16 mouse cellular contexts compared by ENCODE assay signal in the genomic region with DNA sequence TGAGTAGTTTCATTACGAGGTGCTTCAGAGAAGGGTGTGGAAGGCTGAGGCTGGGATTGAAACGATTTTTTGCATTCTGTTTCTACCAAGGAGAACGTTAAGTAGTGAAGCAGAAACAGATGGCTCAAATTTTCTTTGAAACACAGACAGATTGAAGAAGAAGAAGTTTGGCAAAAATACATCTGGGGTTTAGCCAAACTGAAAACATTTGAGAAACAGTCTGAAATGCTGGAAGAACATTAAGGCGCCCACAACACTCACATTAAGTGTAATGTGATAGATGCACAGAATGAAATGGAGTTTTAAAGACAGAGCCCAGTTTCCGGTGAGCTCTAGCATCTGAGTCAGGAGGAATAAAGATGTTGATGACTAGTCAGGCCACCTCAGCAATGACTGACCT.
A peak's percentile ranks its signal among the peaks of the same experiment; 100 is the strongest.
DNase-seq lines count a peak whose midpoint lies in the region; ATAC-seq and TF ChIP-seq lines count a peak whose summit lies in the region.
"Had no signal": no experiment of that assay in that cellular context is flagged by ENCODE, and none has a peak within 500 bp of the region (broad histone marks: within the 10 kb centered on the region; RNA-seq: fewer than 3 reads in every experiment).

No protein-coding gene starts in this region.

- H3K4me3 ChIP-seq in forebrain, embryonic 15.5 days, result no peak overlapping the region
- no peak overlapping the region for H3K4me3 ChIP-seq in forebrain, embryonic 11.5 days (ENCODE audit: low read depth, low read length)
- no peak overlapping the region for H3K4me3 ChIP-seq in lung, embryonic 15.5 days
- no peak overlapping the region for H3K4me3 ChIP-seq in forebrain, postnatal 0 days (ENCODE audit: low read depth, low read length)
- no peak overlapping the region for H3K4me3 ChIP-seq in hindbrain, embryonic 10.5 days
- H3K4me3 ChIP-seq: liver, embryonic 15.5 days; midbrain, embryonic 12.5 days had no signal

- no peaks in the 10 kb centered on the region for H3K36me3 ChIP-seq in forebrain, embryonic 15.5 days
- H3K36me3 ChIP-seq in forebrain, embryonic 11.5 days (ENCODE audit: control insufficient read depth, insufficient read depth, low read length), result no peaks in the 10 kb centered on the region
- no peaks in the 10 kb centered on the region for H3K36me3 ChIP-seq in lung, embryonic 15.5 days
- H3K36me3 ChIP-seq in forebrain, postnatal 0 days (ENCODE audit: insufficient read depth), result no peaks in the 10 kb centered on the region
- H3K36me3 ChIP-seq in hindbrain, embryonic 10.5 days, result no peaks in the 10 kb centered on the region
- H3K36me3 ChIP-seq: liver, embryonic 15.5 days; midbrain, embryonic 12.5 days had no signal

- no peak overlapping the region for H3K4me2 ChIP-seq in forebrain, embryonic 15.5 days (replicated peaks)
- H3K4me2 ChIP-seq in forebrain, embryonic 11.5 days (ENCODE audit: low read depth, low read length, severe bottlenecking), result no peak overlapping the region
- no peak overlapping the region for H3K4me2 ChIP-seq in lung, embryonic 15.5 days
- no peak overlapping the region for H3K4me2 ChIP-seq in forebrain, postnatal 0 days (ENCODE audit: low read depth)
- H3K4me2 ChIP-seq: liver, embryonic 15.5 days; midbrain, embryonic 12.5 days had no signal

- 66% methylated on average over 5 of the region's 5 CpGs for WGBS in forebrain, embryonic 15.5 days
- WGBS in forebrain, embryonic 11.5 days, result 81% methylated on average over 5 of the region's 5 CpGs
- 31% methylated on average over 5 of the region's 5 CpGs for WGBS in lung, embryonic 15.5 days
- whole genome bisulfite sequencing in forebrain, postnatal 0 days, result 56% methylated on average over 5 of the region's 5 CpGs
- WGBS in hindbrain, embryonic 10.5 days, result 79% methylated on average over 5 of the region's 5 CpGs

- TF ChIP-seq CTCF in forebrain, postnatal 0 days (IDR thresholded peaks at IDR 0.05; ENCODE audit: low read depth), result no peak

- no peak overlapping the region for H3K9ac ChIP-seq in forebrain, embryonic 15.5 days (replicated peaks)
- H3K9ac ChIP-seq in forebrain, embryonic 11.5 days (ENCODE audit: low read length), result no peak overlapping the region
- H3K9ac ChIP-seq in lung, embryonic 15.5 days, result no peak overlapping the region
- H3K9ac ChIP-seq in forebrain, postnatal 0 days, result no peak overlapping the region
- H3K9ac ChIP-seq: liver, embryonic 15.5 days; midbrain, embryonic 12.5 days had no signal

- no peak for DNase-seq in forebrain, embryonic 11.5 days (ENCODE audit: low spot score)
- no peak for DNase-seq in lung, adult 18-20 months
- peak; percentile 85 for DNase-seq in forebrain, postnatal 0 days
- DNase-seq in lung, postnatal 25 days (ENCODE audit: low spot score), result peak; percentile 16
- DNase-seq in kidney, adult 18-20 months, result no peak
- no peak for DNase-seq in hindbrain, embryonic 10.5 days (ENCODE audit: low spot score)
- DNase-seq: adrenal gland, adult 8-10 months; cerebellum, postnatal 25 days; gastrocnemius, postnatal 10 days; heart, postnatal 14 days; right cerebral cortex, postnatal 25 days had no signal

- H3K27ac ChIP-seq in forebrain, embryonic 15.5 days (replicated peaks), result peak overlapping the region; percentile 69
- no peak overlapping the region for H3K27ac ChIP-seq in forebrain, embryonic 11.5 days (ENCODE audit: low read depth, low read length)
- peak overlapping the region; percentile 83 for H3K27ac ChIP-seq in lung, embryonic 15.5 days
- no peak overlapping the region for H3K27ac ChIP-seq in forebrain, postnatal 0 days (ENCODE audit: low read depth, low read length)
- no peak overlapping the region for H3K27ac ChIP-seq in hindbrain, embryonic 10.5 days
- H3K27ac ChIP-seq: hindbrain, postnatal 0 days; liver, embryonic 15.5 days; midbrain, embryonic 12.5 days had no signal

- no peaks in the 10 kb centered on the region for H3K4me1 ChIP-seq in forebrain, embryonic 15.5 days
- no peaks in the 10 kb centered on the region for H3K4me1 ChIP-seq in forebrain, embryonic 11.5 days (replicated peaks; ENCODE audit: control insufficient read depth, insufficient read depth, low read length)
- H3K4me1 ChIP-seq in lung, embryonic 15.5 days, result peaks cover 5% of the 10 kb centered on the region; the same call in 1 of the 2 replicates
- H3K4me1 ChIP-seq in forebrain, postnatal 0 days (ENCODE audit: insufficient read depth), result no peaks in the 10 kb centered on the region
- H3K4me1 ChIP-seq in hindbrain, embryonic 10.5 days (replicated peaks), result no peaks in the 10 kb centered on the region
- H3K4me1 ChIP-seq: liver, embryonic 15.5 days; midbrain, embryonic 12.5 days had no signal

- ATAC-seq in forebrain, embryonic 15.5 days (replicated peaks), result peak; percentile 83
- no peak for ATAC-seq in forebrain, embryonic 11.5 days (replicated peaks; ENCODE audit: low FRiP score)
- peak; percentile 50; the same call in 1 of the 2 replicates for ATAC-seq in lung, embryonic 15.5 days (ENCODE audit: borderline replicate concordance, extremely low read depth, low FRiP score, low TSS enrichment)
- peak; percentile 89 for ATAC-seq in forebrain, postnatal 0 days
- ATAC-seq: hindbrain, postnatal 0 days had no signal

- no peaks in the 10 kb centered on the region for H3K9me3 ChIP-seq in forebrain, embryonic 15.5 days
- H3K9me3 ChIP-seq in forebrain, embryonic 11.5 days (ENCODE audit: control insufficient read depth, low read length), result no peaks in the 10 kb centered on the region
- no peaks in the 10 kb centered on the region for H3K9me3 ChIP-seq in lung, embryonic 15.5 days
- H3K9me3 ChIP-seq in forebrain, postnatal 0 days (ENCODE audit: low read length), result no peaks in the 10 kb centered on the region
- H3K9me3 ChIP-seq in hindbrain, embryonic 10.5 days, result no peaks in the 10 kb centered on the region
- H3K9me3 ChIP-seq: liver, embryonic 15.5 days; midbrain, embryonic 12.5 days had no signal

- no peaks in the 10 kb centered on the region for H3K27me3 ChIP-seq in forebrain, embryonic 15.5 days
- H3K27me3 ChIP-seq in forebrain, embryonic 11.5 days (ENCODE audit: control insufficient read depth, insufficient read depth, low read length), result no peaks in the 10 kb centered on the region
- no peaks in the 10 kb centered on the region for H3K27me3 ChIP-seq in lung, embryonic 15.5 days
- no peaks in the 10 kb centered on the region for H3K27me3 ChIP-seq in forebrain, postnatal 0 days (ENCODE audit: insufficient read depth, low read length)
- H3K27me3 ChIP-seq in hindbrain, embryonic 10.5 days (ENCODE audit: insufficient read depth, poor library complexity, severe bottlenecking), result no peaks in the 10 kb centered on the region
- H3K27me3 ChIP-seq: liver, embryonic 15.5 days; midbrain, embryonic 12.5 days had no signal

Comparison
In these comparisons a context has a peak if more than half of its experiments do, and no peak if none do; other contexts are left out.
1. H3K27ac ChIP-seq: peak in forebrain, embryonic 15.5 days (single experiment) and lung, embryonic 15.5 days (single experiment); none in forebrain, embryonic 11.5 days (single experiment), forebrain, postnatal 0 days (single experiment) and hindbrain, embryonic 10.5 days (single experiment).
2. DNase-seq: peak in forebrain, postnatal 0 days (single experiment) and lung, postnatal 25 days (single experiment); none in forebrain, embryonic 11.5 days (single experiment), lung, adult 18-20 months (0 of 2), kidney, adult 18-20 months (single experiment) and hindbrain, embryonic 10.5 days (single experiment).